Mouse (Mus musculus) lung, adult 2 months (tissue): ENCODE results near the gene Gm29609.

Experiments used
- CTCF ChIP-seq: fragments of 200-500 bp; IDR thresholded peaks from 2 replicates; pipeline ENCODE4 v1.5.1; 2011; ENCODE audit warnings: mild to moderate bottlenecking, low read length, control low read depth; ENCODE audit not compliant: insufficient read depth
- POLR2A ChIP-seq: fragments of 200-500 bp; IDR thresholded peaks from 2 replicates; pipeline ENCODE4 v1.6.1; 2011; ENCODE audit warnings: low read depth, mild to moderate bottlenecking, control low read depth, low read length, borderline replicate concordance; ENCODE audit errors: extremely low read depth

GRCm38 (mm10) chr5:31108000-31108490 is 71.7 kb downstream of the Gm29609 start, which contains the start of gene Slc30a3:
- TF ChIP-seq CTCF (no peak), POLR2A (no peak)
